Mouse (Mus musculus) ES-Bruce4 (cell line): ENCODE measurements around the gene Olfr787.

Experiments
- CTCF ChIP-seq: IDR thresholded peaks from one replicate; pipeline ENCODE4 v1.8.1; 2011; ENCODE audit warnings: low read depth, low read length
- EP300 ChIP-seq: IDR thresholded peaks from 2 replicates; pipeline ENCODE4 v1.6.1; 2011; ENCODE audit warnings: low read depth, low read length; ENCODE audit not compliant: insufficient read depth
- POLR2A ChIP-seq: IDR thresholded peaks from one replicate; pipeline ENCODE4 v1.8.1; 2011; ENCODE audit warnings: low read length; ENCODE audit not compliant: insufficient read depth

DNA sequence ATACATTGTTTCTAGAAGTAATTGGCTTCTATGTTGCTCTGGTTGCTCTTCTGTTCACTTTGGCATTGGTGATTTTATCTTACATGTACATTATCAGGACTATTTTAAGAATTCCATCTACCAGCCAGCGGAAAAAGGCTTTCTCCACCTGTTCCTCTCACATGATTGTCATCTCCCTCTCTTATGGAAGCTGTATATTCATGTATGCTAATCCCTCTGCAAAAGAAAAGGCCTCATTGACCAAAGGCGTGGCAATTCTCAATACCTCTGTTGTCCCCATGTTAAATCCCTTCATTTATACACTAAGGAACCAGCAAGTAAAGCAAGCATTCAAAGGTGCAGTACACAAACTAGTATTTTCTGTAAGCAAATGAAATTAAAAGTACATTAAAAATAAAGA lies 11.6 kb downstream of the Olfr787 start:
- TF ChIP-seq POLR2A: no peak
- no peak for TF ChIP-seq EP300
- TF ChIP-seq CTCF: no peak
